Mouse (Mus musculus): ENCODE measurements around the gene Cybrd1. TPM values are rescaled to one million over a fixed set of nuclear protein-coding genes. Genes with fewer than 3 reads are reported as not detected.

Gene Cybrd1
- polyA plus RNA-seq, 2 experiments = 0.38 to 0.90 TPM

DNA sequence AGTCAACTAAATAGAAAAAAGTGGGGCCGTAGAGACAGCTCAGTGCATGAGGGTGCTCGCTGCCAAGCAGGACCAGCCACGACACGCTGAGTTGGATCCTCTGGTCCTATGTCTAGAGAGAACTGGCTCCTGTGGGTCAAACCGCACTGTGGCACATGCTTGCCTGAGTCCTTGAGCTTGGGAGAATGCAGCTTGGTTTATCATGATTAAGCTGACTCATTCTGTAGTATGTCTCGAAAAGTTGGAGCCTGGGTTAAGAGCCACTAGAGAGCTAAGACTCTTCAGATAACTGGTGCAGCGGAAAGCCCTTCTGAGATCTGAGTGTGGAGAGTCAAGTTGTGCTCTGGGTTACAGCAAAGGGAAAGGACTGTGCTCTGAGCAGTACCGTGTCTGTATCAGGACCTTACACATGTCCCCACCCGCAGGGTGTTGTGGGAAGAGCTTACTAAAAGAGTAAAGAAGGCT lies 16.4 kb downstream of the Cybrd1 start:
- Histone ChIP-seq H3K9me3 (ENCODE audit: control insufficient read depth, low read length) (no peaks in the 10 kb centered on the region), H3K4me1 (replicated peaks; ENCODE audit: control insufficient read depth in 2 of 2, insufficient read depth in 2 of 2, low read length in 1 of 2) (peaks cover 0 to 4% of the 10 kb centered on the region in 2 experiments; a peak in 2 of 4 replicates), H3K36me3 (replicated peaks; ENCODE audit: control insufficient read depth, insufficient read depth, low read depth) (no peaks in the 10 kb centered on the region), H3K9ac (replicated peaks) (no peak overlapping the region), H3K4me3 (ENCODE audit: insufficient read depth in 1 of 2, low read depth in 2 of 2, low read length in 2 of 2) (no peak overlapping the region), H3K27me3 (ENCODE audit: control insufficient read depth, insufficient read depth, low read length) (no peaks in the 10 kb centered on the region), H3K27ac (no peak overlapping the region), H3K4me2 (ENCODE audit: low read depth) (no peak overlapping the region)
- WGBS (ENCODE audit: insufficient replicate concordance) = 39% methylated on average over 9 of the region's 9 CpGs
- peak in 2 of 3 experiments; percentile 15 to 16 for DNase-seq (ENCODE audit: low read depth in 3 of 3, low spot score in 3 of 3)
- ATAC-seq (ENCODE audit: insufficient read depth) = peak; percentile 50; the same call in 1 of the 2 replicates
- TF ChIP-seq EP300 (IDR thresholded peaks at IDR 0.05; ENCODE audit: low read depth) (no peak), CTCF (IDR thresholded peaks at IDR 0.05; ENCODE audit: low read depth) (no peak)

DNA sequence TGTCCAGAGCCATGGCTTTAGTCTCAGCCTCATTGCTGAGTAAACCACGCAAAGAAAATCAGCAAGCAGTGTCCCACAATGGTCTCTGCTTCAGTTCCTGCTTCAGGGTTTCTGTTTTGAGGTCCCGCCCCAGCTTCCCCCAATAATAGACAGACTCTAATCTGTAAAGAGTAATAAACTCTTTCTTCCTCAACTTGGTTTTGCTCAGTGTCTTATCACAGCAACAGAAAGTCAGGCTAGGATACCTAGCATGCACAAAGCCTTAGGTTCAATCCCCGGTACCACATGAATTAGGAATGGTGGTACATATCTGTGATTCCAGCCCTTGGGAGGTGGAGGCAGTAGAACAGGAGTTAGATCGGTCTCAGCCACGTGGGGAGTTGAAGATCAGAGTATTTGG lies 17.1 kb downstream of the Cybrd1 start:
- no peaks in the 10 kb centered on the region for H3K27me3 ChIP-seq (ENCODE audit: control insufficient read depth, insufficient read depth, low read length)
- no peak for TF ChIP-seq CTCF (IDR thresholded peaks at IDR 0.05; ENCODE audit: low read depth)
- TF ChIP-seq EP300 (IDR thresholded peaks at IDR 0.05; ENCODE audit: low read depth) = no peak
- H3K4me2 ChIP-seq (ENCODE audit: low read depth) = no peak overlapping the region
- H3K27ac ChIP-seq = no peak overlapping the region
- DNase-seq (ENCODE audit: low read depth in 3 of 3, low spot score in 3 of 3) (no peak), ATAC-seq (ENCODE audit: insufficient read depth) (no peak)
- no peak overlapping the region for H3K9ac ChIP-seq (replicated peaks)
- H3K4me1 ChIP-seq (replicated peaks; ENCODE audit: control insufficient read depth in 2 of 2, insufficient read depth in 2 of 2, low read length in 1 of 2) = peaks cover 0 to 4% of the 10 kb centered on the region in 2 experiments; a peak in 2 of 4 replicates
- WGBS (ENCODE audit: insufficient replicate concordance) = 50% methylated on average over 5 of the region's 5 CpGs
- H3K4me3 ChIP-seq (ENCODE audit: insufficient read depth in 1 of 2, low read depth in 2 of 2, low read length in 2 of 2) = no peak overlapping the region
- H3K36me3 ChIP-seq (replicated peaks; ENCODE audit: control insufficient read depth, insufficient read depth, low read depth) = no peaks in the 10 kb centered on the region
- no peaks in the 10 kb centered on the region for H3K9me3 ChIP-seq (ENCODE audit: control insufficient read depth, low read length)

DNA sequence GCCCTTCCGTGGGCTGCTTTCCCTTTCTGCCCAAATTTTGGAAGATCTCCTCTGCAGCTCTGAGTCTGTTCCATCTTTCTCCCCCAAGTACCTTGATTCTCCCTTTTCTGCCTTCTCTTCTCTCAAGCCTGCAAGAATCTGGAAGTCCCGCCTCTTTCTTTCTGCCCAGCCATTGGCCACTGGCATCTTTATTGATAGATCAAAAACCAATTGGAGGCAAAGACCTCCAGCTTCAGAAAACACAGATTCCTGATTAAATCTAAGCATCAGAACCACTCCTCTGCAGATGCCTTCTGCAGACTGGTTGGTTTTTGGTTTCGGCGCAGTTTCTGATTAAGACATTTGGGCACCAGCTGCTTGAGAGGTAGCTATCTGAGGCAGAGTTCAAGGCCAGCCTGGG lies 22.9 kb downstream of the Cybrd1 start:
- Histone ChIP-seq H3K4me3 (ENCODE audit: insufficient read depth in 1 of 2, low read depth in 2 of 2, low read length in 2 of 2) (no peak overlapping the region), H3K36me3 (replicated peaks; ENCODE audit: control insufficient read depth, insufficient read depth, low read depth) (no peaks in the 10 kb centered on the region), H3K4me1 (replicated peaks; ENCODE audit: control insufficient read depth in 2 of 2, insufficient read depth in 2 of 2, low read length in 1 of 2) (peaks cover 0 to under 1% of the 10 kb centered on the region in 2 experiments; a peak in 1 of 4 replicates), H3K9me3 (ENCODE audit: control insufficient read depth, low read length) (no peaks in the 10 kb centered on the region), H3K27me3 (ENCODE audit: control insufficient read depth, insufficient read depth, low read length) (no peaks in the 10 kb centered on the region), H3K9ac (replicated peaks) (no peak overlapping the region), H3K4me2 (ENCODE audit: low read depth) (no peak overlapping the region), H3K27ac (no peak overlapping the region)
- ATAC-seq (ENCODE audit: insufficient read depth) (no peak), DNase-seq (ENCODE audit: low read depth in 3 of 3, low spot score in 3 of 3) (no peak)
- WGBS (ENCODE audit: insufficient replicate concordance) = 53% methylated on average over 4 of the region's 4 CpGs
- TF ChIP-seq CTCF (IDR thresholded peaks at IDR 0.05; ENCODE audit: low read depth) = no peak
- no peak for TF ChIP-seq EP300 (IDR thresholded peaks at IDR 0.05; ENCODE audit: low read depth)

DNA sequence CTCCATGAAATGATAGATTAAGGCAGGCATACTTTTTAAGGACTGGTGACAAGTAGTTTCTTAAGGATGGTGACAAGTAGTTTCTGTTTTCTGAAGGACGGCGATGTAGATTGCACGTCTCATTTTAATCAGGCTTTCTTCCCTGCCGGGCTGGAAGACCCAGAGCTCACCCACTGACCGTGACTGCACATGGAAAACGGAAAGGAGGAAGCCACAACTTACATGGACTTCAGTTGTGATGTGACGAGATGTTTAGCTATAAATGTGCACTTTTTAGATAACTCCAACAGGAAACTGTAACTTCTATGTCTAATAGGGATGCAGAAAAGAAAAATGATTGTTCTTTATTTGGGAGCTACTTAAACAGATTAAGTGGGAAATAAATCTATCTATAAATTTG lies 24.7 kb downstream of the Cybrd1 start:
- ATAC-seq (ENCODE audit: insufficient read depth) (no peak), DNase-seq (ENCODE audit: low read depth in 3 of 3, low spot score in 3 of 3) (no peak)
- Histone ChIP-seq H3K36me3 (replicated peaks; ENCODE audit: control insufficient read depth, insufficient read depth, low read depth) (no peaks in the 10 kb centered on the region), H3K4me1 (replicated peaks; ENCODE audit: control insufficient read depth in 2 of 2, insufficient read depth in 2 of 2, low read length in 1 of 2) (peaks cover 0 to 5% of the 10 kb centered on the region in 2 experiments; a peak in 1 of 4 replicates), H3K27ac (no peak overlapping the region), H3K4me2 (ENCODE audit: low read depth) (no peak overlapping the region), H3K27me3 (ENCODE audit: control insufficient read depth, insufficient read depth, low read length) (no peaks in the 10 kb centered on the region), H3K4me3 (ENCODE audit: insufficient read depth in 1 of 2, low read depth in 2 of 2, low read length in 2 of 2) (no peak overlapping the region), H3K9me3 (ENCODE audit: control insufficient read depth, low read length) (no peaks in the 10 kb centered on the region), H3K9ac (replicated peaks) (no peak overlapping the region)
- WGBS (ENCODE audit: insufficient replicate concordance) = 19% methylated on average over 7 of the region's 7 CpGs
- TF ChIP-seq EP300 (IDR thresholded peaks at IDR 0.05; ENCODE audit: low read depth) (no peak), CTCF (IDR thresholded peaks at IDR 0.05; ENCODE audit: low read depth) (no peak)

DNA sequence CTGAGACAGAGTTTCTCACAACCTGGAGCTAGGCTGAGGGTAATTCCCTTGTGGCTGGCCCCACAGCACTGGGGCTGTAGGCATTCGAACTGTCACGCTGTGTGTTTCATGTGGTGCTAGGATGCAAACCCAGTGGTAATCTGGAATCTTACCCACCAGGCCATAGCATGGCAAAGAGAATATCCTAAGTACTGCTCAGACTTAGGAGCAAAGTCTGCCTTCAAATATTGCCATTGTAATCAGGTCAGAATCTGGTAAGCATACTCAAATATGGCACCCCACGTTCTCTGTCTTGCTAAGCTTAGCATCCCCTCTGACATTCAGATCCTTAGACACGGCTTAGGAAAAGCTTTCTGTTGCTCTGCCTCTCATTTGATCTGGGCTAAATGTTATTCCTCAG lies 28.1 kb downstream of the Cybrd1 start:
- DNase-seq (ENCODE audit: low read depth in 3 of 3, low spot score in 3 of 3) = no peak
- no peaks in the 10 kb centered on the region for H3K36me3 ChIP-seq (replicated peaks; ENCODE audit: control insufficient read depth, insufficient read depth, low read depth)
- peak overlapping the region; percentile 23 for H3K27ac ChIP-seq
- 66% methylated on average over 4 of the region's 4 CpGs for WGBS (ENCODE audit: insufficient replicate concordance)
- no peak overlapping the region for H3K9ac ChIP-seq (replicated peaks)
- H3K4me1 ChIP-seq (replicated peaks; ENCODE audit: control insufficient read depth in 2 of 2, insufficient read depth in 2 of 2, low read length in 1 of 2) = peaks cover 0 to 9% of the 10 kb centered on the region in 2 experiments; a peak in 2 of 4 replicates
- H3K4me2 ChIP-seq (ENCODE audit: low read depth) = no peak overlapping the region
- no peak overlapping the region for H3K4me3 ChIP-seq (ENCODE audit: insufficient read depth in 1 of 2, low read depth in 2 of 2, low read length in 2 of 2)
- H3K9me3 ChIP-seq (ENCODE audit: control insufficient read depth, low read length) = no peaks in the 10 kb centered on the region
- TF ChIP-seq CTCF (IDR thresholded peaks at IDR 0.05; ENCODE audit: low read depth) (no peak), EP300 (IDR thresholded peaks at IDR 0.05; ENCODE audit: low read depth) (no peak)
- ATAC-seq (ENCODE audit: insufficient read depth) = peak; percentile 33; the same call in 1 of the 2 replicates
- no peaks in the 10 kb centered on the region for H3K27me3 ChIP-seq (ENCODE audit: control insufficient read depth, insufficient read depth, low read length)

All from liver, embryonic 14.5 days (tissue).